Mouse (Mus musculus): ENCODE data around the gene Gm20815. TPM values are rescaled to one million over a fixed set of nuclear protein-coding genes. Genes with fewer than 3 reads are reported as not detected.
"Not testable (repeated sequence)": the region's sequence is repeated elsewhere in the genome, so short reads cannot be mapped to it uniquely, and the experiment has no call there.

Gene Gm20815
- not detected for total RNA-seq (2022)

GRCm38 (mm10) chrY:8835069-8835468, at the start of gene Gm20815:
TSS of gene Gm20815 (minus strand) at chrY:8835169.
- DNase-seq, result not testable (repeated sequence)
